Mouse (Mus musculus) liver (tissue): ENCODE results near the gene Kif5c.

ENCODE experiments used
- DNase-seq: peaks from one replicate; pipeline ENCODE4 v3.0.0-alpha.2; 2020; ENCODE audit warnings: mixed read lengths

The Kif5c gene

DNA sequence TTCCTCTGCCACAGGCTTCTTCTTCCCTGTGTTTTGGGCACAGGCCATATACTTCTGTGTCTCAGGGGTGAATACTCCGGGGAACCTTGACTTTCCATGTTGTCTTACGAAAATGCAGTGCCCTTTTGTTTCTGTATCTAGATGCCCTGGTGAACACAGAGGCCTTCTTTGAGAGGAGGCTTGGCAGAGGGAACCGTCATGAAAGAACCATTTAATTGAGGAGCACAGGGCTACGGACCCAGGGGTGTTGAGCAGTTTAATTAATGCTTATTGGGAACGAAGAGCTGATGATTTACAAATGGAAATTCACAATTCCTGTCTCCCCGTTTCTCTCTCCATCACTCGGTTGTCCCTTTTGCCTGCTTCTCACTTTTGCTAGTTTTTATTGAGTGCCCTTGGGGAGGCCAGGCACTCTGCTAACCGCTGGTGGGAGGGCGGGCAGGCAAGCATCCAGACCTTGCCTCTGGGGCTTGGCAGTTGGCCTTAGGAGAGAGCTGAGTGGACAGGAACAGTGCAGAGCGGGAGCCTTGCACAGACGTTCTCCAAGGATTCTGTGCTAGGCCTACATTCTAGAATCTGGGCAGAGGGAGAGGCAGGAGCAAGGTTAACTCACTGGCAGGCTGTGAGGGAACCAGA, 186.8 kb downstream of the Kif5c start:
- no peak for DNase-seq

- no peak for DNase-seq
Measured at GRCm38 (mm10) chr2:49809496-49809895, 190.4 kb downstream of the Kif5c start.

- no peak for DNase-seq
Measured at GRCm38 (mm10) chr2:49811420-49811819, 192.3 kb downstream of the Kif5c start.

DNA sequence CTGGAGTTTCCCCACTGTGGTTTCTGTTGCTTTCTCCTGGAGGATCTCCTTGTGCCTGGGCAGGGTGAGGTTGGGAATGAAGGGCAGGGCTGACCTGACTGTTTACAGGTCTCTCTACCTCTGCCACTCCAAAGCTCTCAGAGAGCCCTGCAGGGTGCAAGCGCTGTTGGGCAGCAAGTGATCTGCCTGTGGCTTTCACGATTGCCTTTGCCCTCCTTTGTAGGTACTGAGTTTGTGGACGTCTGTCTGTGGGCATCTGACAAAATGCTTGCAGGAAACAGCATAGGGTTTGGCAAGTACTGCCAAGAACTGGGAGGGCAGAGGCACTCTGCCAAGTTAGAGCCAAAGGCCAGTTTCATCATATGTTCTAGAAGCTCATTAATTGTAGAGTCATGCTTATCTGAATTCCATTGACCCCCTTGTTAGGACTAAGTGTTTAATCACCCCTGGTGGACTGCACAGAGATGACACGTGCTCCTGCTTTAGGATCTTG, 192.8 kb downstream of the Kif5c start:
- no peak for DNase-seq

DNA sequence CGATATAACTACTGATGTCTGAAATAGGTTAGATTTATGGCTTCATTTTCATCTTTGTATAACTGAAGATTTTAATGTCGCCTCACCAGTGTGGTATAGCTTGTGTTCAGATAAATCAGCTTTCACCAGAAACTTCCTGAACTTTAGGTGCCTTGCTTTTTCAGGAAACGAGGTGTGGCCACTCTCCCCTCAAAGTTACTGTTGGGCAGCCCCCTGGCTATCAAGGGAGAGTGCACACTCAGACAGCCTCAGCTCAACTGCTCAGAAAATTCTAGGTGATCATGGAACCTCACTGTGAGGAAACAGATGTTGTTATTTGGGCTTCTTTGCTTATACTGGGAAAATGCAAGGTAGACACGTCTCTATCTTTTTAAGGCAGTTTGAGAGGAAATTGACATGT, 194.1 kb downstream of the Kif5c start:
- DNase-seq, result no peak

- peak; percentile 14 for DNase-seq
Measured at GRCm38 (mm10) chr2:49814011-49814410, 194.9 kb downstream of the Kif5c start.

GRCm38 (mm10) chr2:49815696-49816320, 196.7 kb downstream of the Kif5c start:
- DNase-seq, result no peak

GRCm38 (mm10) chr2:49816549-49816948, 197.5 kb downstream of the Kif5c start:
- DNase-seq, result no peak

DNA sequence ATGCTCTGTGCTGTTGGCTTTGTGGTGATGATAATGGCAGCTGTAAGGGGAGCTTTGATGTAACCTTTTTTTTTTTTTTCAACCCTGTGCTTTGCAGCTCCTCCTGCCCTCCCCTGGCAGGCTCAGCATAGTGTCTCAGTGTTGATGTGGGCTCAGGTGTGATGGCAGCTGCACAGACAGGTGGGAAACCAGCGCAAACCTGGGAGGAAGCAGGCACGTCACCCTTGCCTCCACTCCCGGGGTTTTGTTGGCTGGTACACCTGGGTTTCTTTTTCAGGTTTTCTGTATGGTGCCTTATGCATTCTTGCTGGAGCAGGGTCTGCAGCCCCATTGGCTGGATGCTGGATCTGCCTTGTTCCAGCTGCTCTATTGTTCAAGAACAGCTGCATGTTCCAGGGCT, 198.1 kb downstream of the Kif5c start:
- DNase-seq, result no peak

DNA sequence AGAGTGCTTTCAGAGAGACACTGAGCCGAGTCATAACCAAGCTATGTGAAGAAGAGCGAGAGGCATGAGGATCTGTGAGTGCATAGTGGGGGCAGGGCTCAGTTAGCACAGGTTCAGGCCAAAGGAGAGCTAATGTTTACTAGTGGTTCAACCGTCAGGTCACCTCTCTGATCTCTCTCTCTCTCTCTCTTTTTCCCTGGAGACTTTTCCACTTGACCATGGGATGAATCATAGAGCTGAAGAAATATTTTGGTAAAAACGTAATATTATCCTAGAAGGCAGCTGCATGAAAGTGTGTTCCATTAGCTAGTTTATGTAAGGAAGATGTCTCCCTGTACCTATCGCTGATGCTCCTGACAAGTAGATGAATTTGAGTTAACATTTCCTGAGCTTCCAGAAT, 199.0 kb downstream of the Kif5c start:
- DNase-seq, result no peak

GRCm38 (mm10) chr2:49822312-49822711, 203.2 kb downstream of the Kif5c start:
- no peak for DNase-seq
